Mouse (Mus musculus): ENCODE measurements around the gene Arpc4. TPM values are rescaled to one million over a fixed set of nuclear protein-coding genes. Genes with fewer than 3 reads are reported as not detected.

The Arpc4 gene
- polyA plus RNA-seq, 1 experiment from 2014 or later, result 416 TPM

DNA sequence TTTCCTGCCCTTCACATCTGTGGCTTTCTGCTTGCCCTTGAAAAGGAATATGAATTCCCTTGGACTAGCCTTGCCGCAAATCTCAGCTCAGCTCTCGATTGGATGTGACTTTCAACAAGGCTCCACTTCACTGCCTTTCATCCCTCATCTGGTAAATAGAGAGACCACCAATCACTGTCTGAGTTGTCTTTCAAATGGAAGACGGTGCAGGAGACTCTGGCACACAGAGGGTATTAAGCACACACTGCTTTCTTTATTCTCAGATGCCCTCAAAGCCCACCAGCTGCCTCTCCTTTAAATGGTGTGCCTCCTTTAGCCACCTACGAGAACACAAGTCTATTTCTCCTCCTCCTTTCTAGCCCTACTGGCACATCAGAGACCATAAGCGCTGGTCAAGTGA is 9.3 kb upstream of the Arpc4 start:
- WGBS, result 76% methylated on average over 5 of the region's 5 CpGs
- Histone ChIP-seq H3K4me3 (no peak overlapping the region), H3K27ac (no peak overlapping the region; the same call in 1 of the 2 replicates), H3K9me3 (no peaks in the 10 kb centered on the region), H3K36me3 (peaks cover 68% of the 10 kb centered on the region), H3K4me1 (replicated peaks) (no peaks in the 10 kb centered on the region), H3K27me3 (no peaks in the 10 kb centered on the region), H3K4me2 (no peak overlapping the region), H3K9ac (no peak overlapping the region)
- no peak for ATAC-seq (ENCODE audit: low FRiP score)

DNA sequence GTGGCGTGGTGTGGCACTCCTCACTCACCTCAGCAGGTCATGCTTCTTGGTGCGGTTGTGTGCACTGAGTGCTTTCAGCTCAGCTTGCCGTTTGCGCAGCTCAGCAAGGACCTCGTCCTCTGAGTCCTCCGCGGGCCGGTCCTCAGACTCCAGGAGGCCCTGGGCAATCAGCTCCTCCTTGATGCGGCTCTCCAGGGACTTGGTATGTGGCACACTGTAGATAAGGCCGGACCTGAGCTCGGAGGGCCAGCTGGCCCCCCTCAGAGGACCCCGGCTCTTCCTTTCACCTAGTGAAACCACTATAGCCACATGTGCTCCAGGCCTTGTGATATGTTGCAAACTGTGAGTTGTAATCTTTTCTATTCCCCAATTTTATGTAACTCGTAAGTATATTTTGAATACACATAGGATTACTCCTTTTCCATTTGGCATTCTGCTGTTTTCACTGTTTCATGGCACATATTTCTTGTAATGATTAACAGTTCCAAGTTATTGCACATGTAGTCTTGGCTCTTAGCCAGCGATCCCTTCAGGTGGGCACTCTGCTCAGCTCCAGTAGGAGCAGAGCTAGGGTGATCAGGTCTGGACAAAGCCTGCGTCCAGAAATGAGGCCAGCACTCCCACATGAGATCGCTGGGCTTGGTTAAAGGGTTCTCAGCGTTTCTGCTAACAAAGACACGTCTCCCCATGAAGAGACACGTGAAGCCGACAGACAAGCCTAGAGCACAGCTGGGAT is 7.6 kb upstream of the Arpc4 start:
- no peak overlapping the region for H3K9ac ChIP-seq
- H3K27me3 ChIP-seq, result no peaks in the 10 kb centered on the region
- H3K4me3 ChIP-seq, result no peak overlapping the region
- H3K27ac ChIP-seq, result no peak overlapping the region
- WGBS, result 95% methylated on average over 20 of the region's 20 CpGs
- H3K9me3 ChIP-seq, result no peaks in the 10 kb centered on the region
- ATAC-seq (ENCODE audit: low FRiP score), result no peak
- peaks cover 86% of the 10 kb centered on the region for H3K36me3 ChIP-seq
- no peaks in the 10 kb centered on the region for H3K4me1 ChIP-seq (replicated peaks)
- H3K4me2 ChIP-seq, result no peak overlapping the region

DNA sequence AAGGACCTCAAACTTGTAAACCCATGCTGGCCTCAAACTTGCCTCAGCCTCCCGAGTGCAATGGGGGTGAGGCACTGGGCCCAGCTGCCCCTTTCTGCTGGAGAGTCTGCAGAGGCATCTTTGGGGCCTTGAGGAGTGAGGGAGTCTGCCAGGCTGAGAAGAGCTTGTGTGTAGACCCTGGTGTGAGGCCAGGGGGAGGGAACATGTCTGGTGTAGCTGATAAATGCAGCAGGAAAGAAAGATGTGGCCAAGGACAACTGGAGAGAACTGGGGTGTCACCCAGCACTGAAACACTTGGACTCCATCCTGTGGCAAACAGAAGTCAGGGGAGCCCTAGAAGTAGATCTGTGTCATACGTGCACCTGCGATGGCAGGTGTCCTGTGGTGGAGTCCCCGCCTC is 4.4 kb upstream of the Arpc4 start:
- H3K9me3 ChIP-seq, result no peaks in the 10 kb centered on the region
- no peak for ATAC-seq (ENCODE audit: low FRiP score)
- H3K4me1 ChIP-seq (replicated peaks), result peaks cover 14% of the 10 kb centered on the region
- H3K36me3 ChIP-seq, result peaks cover 75% of the 10 kb centered on the region
- H3K4me3 ChIP-seq, result no peak overlapping the region
- H3K27ac ChIP-seq, result no peak overlapping the region
- H3K9ac ChIP-seq, result no peak overlapping the region
- H3K4me2 ChIP-seq, result no peak overlapping the region
- WGBS, result 93% methylated on average over 4 of the region's 4 CpGs
- no peaks in the 10 kb centered on the region for H3K27me3 ChIP-seq

DNA sequence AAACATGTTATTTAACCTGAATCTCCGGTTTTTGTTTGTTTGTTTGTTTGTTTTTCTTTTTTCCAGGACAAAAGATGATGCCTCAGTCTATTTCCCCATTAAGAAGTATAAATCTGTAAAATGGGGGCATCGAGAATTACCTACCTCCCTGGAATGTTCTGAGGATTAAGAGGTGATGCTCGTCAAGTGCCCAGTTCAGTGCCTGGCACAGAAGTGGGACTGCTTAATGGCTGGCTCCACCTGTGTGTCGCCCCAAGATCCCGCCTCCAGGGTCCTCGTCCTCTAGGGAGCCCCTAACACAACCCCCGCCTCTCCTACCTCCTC is 781 bp upstream of the Arpc4 start:
- no peaks in the 10 kb centered on the region for H3K27me3 ChIP-seq
- ATAC-seq (ENCODE audit: low FRiP score), result no peak
- peak overlapping the region; percentile 95 for H3K27ac ChIP-seq
- H3K4me3 ChIP-seq, result peak overlapping the region; percentile 87
- H3K4me1 ChIP-seq (replicated peaks), result peaks cover 28% of the 10 kb centered on the region
- H3K9me3 ChIP-seq, result no peaks in the 10 kb centered on the region
- peak overlapping the region; percentile 97 for H3K4me2 ChIP-seq
- WGBS, result 11% methylated on average over 7 of the region's 7 CpGs
- peak overlapping the region; percentile 93 for H3K9ac ChIP-seq
- H3K36me3 ChIP-seq, result peaks cover 58% of the 10 kb centered on the region

DNA sequence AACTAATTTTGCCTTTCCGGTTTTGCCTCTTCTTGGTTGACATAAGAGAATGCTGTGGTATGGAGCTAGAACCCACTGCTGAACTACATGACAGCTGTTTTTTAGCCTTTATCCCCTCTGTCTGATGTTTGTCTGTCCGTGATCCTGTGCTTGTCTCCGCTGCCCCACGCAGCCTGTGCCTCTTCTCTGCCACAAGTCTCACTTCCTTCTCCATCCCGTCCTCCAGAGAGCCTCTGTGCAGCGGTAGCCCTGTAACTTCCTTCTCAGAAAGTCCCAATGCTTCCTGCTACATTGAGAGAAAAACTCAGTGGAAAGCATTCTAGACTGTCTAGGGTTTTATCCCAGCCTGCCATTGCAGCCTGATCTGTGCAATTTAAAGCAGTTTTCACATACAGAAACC is 1.3 kb downstream of the Arpc4 start:
- H3K36me3 ChIP-seq, result peaks cover 58% of the 10 kb centered on the region
- WGBS, result 84% methylated on average over 6 of the region's 6 CpGs
- H3K4me1 ChIP-seq (replicated peaks), result peaks cover 28% of the 10 kb centered on the region

DNA sequence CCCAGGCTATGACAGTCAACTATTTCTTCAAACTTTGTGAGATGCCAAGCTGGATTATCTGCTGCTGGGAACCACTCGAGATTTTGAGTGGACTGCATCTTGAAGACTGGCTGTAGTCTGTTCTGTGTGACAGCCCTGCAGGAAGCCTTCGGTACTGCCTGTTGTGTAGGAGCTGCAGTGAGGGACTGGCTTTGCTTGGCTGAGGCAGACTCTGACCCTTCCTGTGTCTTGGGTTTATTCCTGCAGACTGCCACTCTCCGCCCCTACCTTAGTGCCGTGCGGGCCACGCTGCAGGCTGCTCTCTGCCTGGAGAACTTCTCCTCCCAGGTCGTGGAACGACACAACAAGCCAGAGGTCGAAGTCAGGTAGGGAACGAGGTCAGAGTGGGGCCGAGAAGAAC is 2.6 kb downstream of the Arpc4 start:
- WGBS, result 94% methylated on average over 11 of the region's 11 CpGs
- ATAC-seq (ENCODE audit: low FRiP score), result no peak
- H3K27me3 ChIP-seq, result no peaks in the 10 kb centered on the region

More for the DNA sequence above, 1.3 kb downstream of the Arpc4 start:
- H3K4me3 ChIP-seq, result peak overlapping the region; percentile 87
- no peak overlapping the region for H3K27ac ChIP-seq
- no peak overlapping the region; the same call in 1 of the 2 replicates for H3K9ac ChIP-seq
- no peaks in the 10 kb centered on the region for H3K27me3 ChIP-seq
- H3K4me2 ChIP-seq, result peak overlapping the region; percentile 97
- H3K9me3 ChIP-seq, result no peaks in the 10 kb centered on the region
- ATAC-seq (ENCODE audit: low FRiP score), result no peak

DNA sequence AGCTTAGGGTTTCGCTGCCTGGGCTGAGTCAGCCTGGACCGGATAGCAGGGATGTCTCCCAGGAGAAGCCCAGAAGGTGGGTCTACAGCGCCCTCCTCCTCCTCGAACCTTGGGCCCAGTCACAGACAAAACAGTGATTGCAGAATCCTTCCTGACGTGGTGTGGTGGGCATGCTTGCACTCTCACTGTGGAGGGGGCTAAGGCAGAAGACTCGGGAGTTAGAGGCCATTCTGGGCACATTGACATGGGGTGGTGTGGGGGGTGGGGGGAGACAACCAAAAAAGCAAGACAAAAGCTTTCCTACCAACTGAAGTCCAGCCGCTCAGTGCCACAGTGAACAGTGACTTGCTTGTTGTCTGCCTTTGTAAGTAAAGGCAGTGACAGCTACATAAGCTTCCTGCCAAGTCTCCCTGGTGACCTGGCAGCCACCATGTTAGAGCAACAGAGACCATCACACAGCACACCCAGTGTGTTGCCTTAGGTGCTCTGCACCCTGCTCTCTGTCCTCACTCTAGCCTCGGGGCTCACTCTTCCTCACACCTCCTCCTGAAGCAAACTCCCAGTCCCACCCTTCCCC is 6.5 kb downstream of the Arpc4 start:
- Histone ChIP-seq H3K9me3 (no peaks in the 10 kb centered on the region), H3K4me3 (no peak overlapping the region), H3K4me1 (replicated peaks) (peaks cover 5% of the 10 kb centered on the region), H3K36me3 (peaks cover 91% of the 10 kb centered on the region), H3K27me3 (no peaks in the 10 kb centered on the region), H3K27ac (0 out of 2 replicates have a peak overlapping the region, but pooled peaks have one; percentile 48), H3K4me2 (no peak overlapping the region), H3K9ac (no peak overlapping the region)
- peak; percentile 66 for ATAC-seq (ENCODE audit: low FRiP score)
- WGBS, result 88% methylated on average over 8 of the region's 8 CpGs

More for the DNA sequence above, 2.6 kb downstream of the Arpc4 start:
- Histone ChIP-seq H3K4me3 (no peak overlapping the region), H3K27ac (no peak overlapping the region), H3K9me3 (no peaks in the 10 kb centered on the region), H3K36me3 (peaks cover 58% of the 10 kb centered on the region), H3K9ac (no peak overlapping the region), H3K4me2 (no peak overlapping the region), H3K4me1 (replicated peaks) (peaks cover 28% of the 10 kb centered on the region)

DNA sequence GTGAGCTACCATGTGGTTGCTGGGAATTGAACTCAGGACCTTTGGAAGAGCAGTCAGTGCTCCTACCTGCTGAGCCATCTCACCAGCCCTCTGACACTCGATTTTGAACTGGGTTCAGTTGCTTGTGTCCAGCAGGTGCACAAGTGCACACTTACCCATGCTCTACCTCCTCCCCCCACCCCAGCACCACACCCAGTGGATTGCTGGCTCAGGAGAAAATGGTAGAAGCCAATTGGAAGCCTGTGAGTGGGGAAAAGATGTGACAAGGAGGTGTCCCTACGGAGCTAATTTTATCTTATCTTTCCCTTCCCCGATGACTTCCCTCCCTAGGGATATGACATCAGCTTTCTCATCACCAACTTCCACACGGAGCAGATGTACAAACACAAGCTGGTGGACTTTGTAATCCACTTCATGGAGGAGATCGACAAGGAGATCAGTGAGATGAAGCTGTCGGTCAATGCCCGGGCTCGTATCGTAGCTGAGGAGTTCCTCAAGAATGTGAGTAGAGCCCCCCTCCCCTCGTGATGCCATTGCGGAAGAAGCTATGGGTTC is 7.3 kb downstream of the Arpc4 start:
- H3K4me3 ChIP-seq, result no peak overlapping the region
- peak overlapping the region; percentile 60 for H3K27ac ChIP-seq
- H3K27me3 ChIP-seq, result no peaks in the 10 kb centered on the region
- no peak for ATAC-seq (ENCODE audit: low FRiP score)
- 82% methylated on average over 11 of the region's 11 CpGs for WGBS
- peaks cover 98% of the 10 kb centered on the region for H3K36me3 ChIP-seq
- no peaks in the 10 kb centered on the region for H3K9me3 ChIP-seq
- no peak overlapping the region for H3K9ac ChIP-seq
- H3K4me1 ChIP-seq (replicated peaks), result peaks cover 7% of the 10 kb centered on the region; the same call in 1 of the 2 replicates
- H3K4me2 ChIP-seq, result no peak overlapping the region

DNA sequence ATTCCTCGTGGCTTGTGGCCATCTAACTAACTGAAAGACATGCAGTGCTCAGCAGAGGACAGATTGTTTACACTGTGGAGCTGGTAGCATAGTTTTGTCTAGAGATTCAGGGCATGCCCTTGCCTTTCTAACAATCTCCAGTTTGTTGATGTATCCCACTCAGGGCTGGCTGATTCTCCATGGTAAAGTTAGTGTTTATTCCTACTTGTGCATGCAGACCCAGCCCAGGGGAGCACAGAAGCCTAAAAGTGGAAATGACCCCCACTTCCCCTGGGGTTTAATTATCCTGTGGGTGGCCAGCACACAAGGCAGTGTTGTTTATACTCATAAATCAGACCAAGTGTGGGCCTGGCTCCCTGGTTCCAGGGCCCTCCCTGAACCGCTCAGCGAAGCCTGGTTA is 8.1 kb downstream of the Arpc4 start:
- peak overlapping the region; percentile 60; the same call in 1 of the 2 replicates for H3K27ac ChIP-seq
- no peak overlapping the region for H3K4me2 ChIP-seq
- no peak overlapping the region for H3K4me3 ChIP-seq
- H3K9me3 ChIP-seq, result no peaks in the 10 kb centered on the region
- peaks cover 15% of the 10 kb centered on the region; the same call in 1 of the 2 replicates for H3K4me1 ChIP-seq (replicated peaks)
- WGBS, result 90% methylated on average over 3 of the region's 3 CpGs
- H3K36me3 ChIP-seq, result peaks cover 98% of the 10 kb centered on the region
- peak; percentile 68 for ATAC-seq (ENCODE audit: low FRiP score)
- no peak overlapping the region for H3K9ac ChIP-seq
- H3K27me3 ChIP-seq, result no peaks in the 10 kb centered on the region

DNA sequence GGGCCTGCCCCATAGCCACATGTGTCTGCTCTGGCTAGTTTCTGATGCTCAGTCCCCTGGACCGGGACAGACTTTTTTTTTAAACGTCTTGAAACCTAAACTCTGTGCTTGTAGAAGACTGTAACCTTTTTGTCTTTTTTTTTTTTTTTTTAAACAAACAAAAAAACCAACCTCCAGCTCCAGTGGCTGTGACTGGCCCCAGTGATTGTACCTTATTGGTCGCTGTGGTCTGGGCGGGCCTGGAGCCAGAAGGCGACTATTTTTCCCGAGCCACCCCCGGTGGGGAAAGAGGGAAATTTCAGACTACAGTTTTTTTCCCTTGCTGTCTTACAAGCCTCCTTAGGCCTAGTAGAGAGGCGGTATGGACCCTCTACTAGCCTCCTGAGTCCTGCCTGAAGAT is 11.0 kb downstream of the Arpc4 start, which contains the start of gene Ttll3:
TSS of gene Ttll3 (plus strand) at position 301 of the 400 bp plus-strand sequence.
- no peak within 1 kb of the TSS for H3K27ac ChIP-seq
- peaks cover 69% of the 10 kb centered on the region for H3K36me3 ChIP-seq
- no peak within 1 kb of the TSS; the same call in 1 of the 2 replicates for H3K9ac ChIP-seq
- H3K4me3 ChIP-seq, result no peak within 1 kb of the TSS
- H3K4me1 ChIP-seq (replicated peaks), result peaks cover 39% of the 10 kb centered on the region
- 86% methylated on average over 8 of the region's 8 CpGs for WGBS
- H3K9me3 ChIP-seq, result no peaks in the 10 kb centered on the region
- ATAC-seq (ENCODE audit: low FRiP score), result no peak
- H3K27me3 ChIP-seq, result no peaks in the 10 kb centered on the region
- no peak within 1 kb of the TSS for H3K4me2 ChIP-seq

DNA sequence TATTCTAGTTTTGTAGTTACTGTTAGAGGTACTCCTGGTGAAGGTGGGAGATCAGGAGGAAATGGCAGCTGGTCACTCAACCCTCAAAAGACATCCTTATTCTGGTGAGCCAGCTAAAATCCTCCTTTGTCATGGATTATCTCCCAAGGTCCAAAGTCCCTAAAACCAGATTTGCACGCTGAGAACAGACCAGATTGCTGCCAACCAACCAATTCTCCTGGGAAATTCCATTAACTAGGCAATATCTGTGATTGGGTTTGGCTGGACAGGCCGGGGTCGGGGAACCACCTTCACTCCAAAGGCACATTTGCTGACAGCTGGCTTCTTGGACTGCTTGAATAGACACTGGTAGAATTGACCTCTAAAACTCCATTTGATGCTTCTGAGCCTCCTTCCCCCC is 12.8 kb downstream of the Arpc4 start:
- Histone ChIP-seq H3K9me3 (no peaks in the 10 kb centered on the region; the same call in 1 of the 2 replicates), H3K4me2 (no peak overlapping the region), H3K4me3 (no peak overlapping the region), H3K27me3 (no peaks in the 10 kb centered on the region), H3K4me1 (replicated peaks) (peaks cover 39% of the 10 kb centered on the region), H3K36me3 (peaks cover 61% of the 10 kb centered on the region), H3K27ac (no peak overlapping the region), H3K9ac (no peak overlapping the region)
- WGBS, result 74% methylated on average over 3 of the region's 3 CpGs
- ATAC-seq (ENCODE audit: low FRiP score), result no peak

DNA sequence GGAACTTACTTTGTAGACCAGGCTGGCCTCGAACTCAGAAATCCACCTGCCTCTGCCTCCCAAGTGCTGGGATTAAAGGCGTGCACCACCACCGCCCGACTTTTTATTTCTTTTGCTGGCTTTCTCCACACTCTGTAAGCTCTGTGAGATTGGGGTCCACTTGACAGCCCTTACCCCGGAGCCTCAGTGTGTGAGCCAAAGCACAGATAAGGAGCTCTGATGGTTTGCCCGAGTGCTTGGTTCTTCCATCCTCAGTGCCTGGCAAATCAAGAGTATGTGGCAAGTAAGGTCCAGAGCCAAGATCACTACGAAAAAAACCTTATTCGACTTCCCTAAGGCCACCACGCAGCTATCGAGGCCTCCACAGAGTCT is 14.1 kb downstream of the Arpc4 start:
- Histone ChIP-seq H3K27ac (peak overlapping the region; percentile 84), H3K4me3 (peak overlapping the region; percentile 48), H3K9me3 (no peaks in the 10 kb centered on the region; the same call in 1 of the 2 replicates), H3K4me2 (peak overlapping the region; percentile 81), H3K36me3 (peaks cover 54% of the 10 kb centered on the region), H3K9ac (peak overlapping the region; percentile 78), H3K27me3 (no peaks in the 10 kb centered on the region), H3K4me1 (replicated peaks) (peaks cover 39% of the 10 kb centered on the region)
- no peak for ATAC-seq (ENCODE audit: low FRiP score)
- WGBS, result 22% methylated on average over 10 of the region's 10 CpGs

Measured in hindbrain, embryonic 13.5 days (tissue).